Mouse (Mus musculus) cerebellum, adult 8-10 months (tissue): Measurements from ENCODE around the gene Arhgap8.
"Not testable (repeated sequence)": the region's sequence is repeated elsewhere in the genome, so short reads cannot be mapped to it uniquely, and the experiment has no call there.

ENCODE experiments used
- DNase-seq: peaks from one replicate; pipeline ENCODE4 v3.0.0; 2022

The Arhgap8 gene

GRCm38 (mm10) chr15:84700147-84700794, 19.6 kb upstream of the Arhgap8 start:
- DNase-seq: no peak

GRCm38 (mm10) chr15:84701947-84702346, 17.9 kb upstream of the Arhgap8 start:
- DNase-seq: no peak

- no peak for DNase-seq
Measured at GRCm38 (mm10) chr15:84702391-84703345, 17.2 kb upstream of the Arhgap8 start.

GRCm38 (mm10) chr15:84703992-84704391, 15.9 kb upstream of the Arhgap8 start:
- no peak for DNase-seq

- DNase-seq: no peak
Measured at GRCm38 (mm10) chr15:84705351-84705901, 14.4 kb upstream of the Arhgap8 start.

- DNase-seq: no peak
Measured at GRCm38 (mm10) chr15:84706983-84707619, 12.8 kb upstream of the Arhgap8 start.

- no peak for DNase-seq
Measured at GRCm38 (mm10) chr15:84712566-84713405, 7.1 kb upstream of the Arhgap8 start.

- DNase-seq: no peak
Measured at GRCm38 (mm10) chr15:84714730-84715129, 5.1 kb upstream of the Arhgap8 start.

GRCm38 (mm10) chr15:84715132-84715531, 4.7 kb upstream of the Arhgap8 start:
- DNase-seq: no peak

- not testable (repeated sequence) for DNase-seq
Measured at GRCm38 (mm10) chr15:84717570-84718270, 2.1 kb upstream of the Arhgap8 start.

GRCm38 (mm10) chr15:84718785-84719184, 1.1 kb upstream of the Arhgap8 start:
- no peak for DNase-seq

- no peak for DNase-seq
Measured at GRCm38 (mm10) chr15:84720291-84721204, 696 bp downstream of the Arhgap8 start.

- DNase-seq: not testable (repeated sequence)
Measured at GRCm38 (mm10) chr15:84723656-84724055, 3.8 kb downstream of the Arhgap8 start.

GRCm38 (mm10) chr15:84724199-84724598, 4.3 kb downstream of the Arhgap8 start:
- DNase-seq: no peak

- DNase-seq: peak; percentile 9
Measured at GRCm38 (mm10) chr15:84729685-84730084, 9.8 kb downstream of the Arhgap8 start.

GRCm38 (mm10) chr15:84730893-84731292, 11.0 kb downstream of the Arhgap8 start:
- DNase-seq: no peak

GRCm38 (mm10) chr15:84731676-84732424, 12.0 kb downstream of the Arhgap8 start:
- DNase-seq: no peak

GRCm38 (mm10) chr15:84732425-84732749, 12.5 kb downstream of the Arhgap8 start:
- no peak for DNase-seq

- no peak for DNase-seq
Measured at GRCm38 (mm10) chr15:84736346-84736993, 16.6 kb downstream of the Arhgap8 start.
